Mouse (Mus musculus) olfactory bulb, adult 2 months (tissue): ENCODE data around the gene Bace1.

Source experiments
- CTCF ChIP-seq: fragments of 200-500 bp; IDR thresholded peaks from 2 replicates; pipeline ENCODE4 v1.5.1; 2012; ENCODE audit warnings: low read depth, mild to moderate bottlenecking, low read length, moderate library complexity; ENCODE audit not compliant: insufficient read depth
- POLR2A ChIP-seq: fragments of 200-500 bp; IDR thresholded peaks from 2 replicates; pipeline ENCODE4 v1.6.1; 2012; ENCODE audit warnings: mild to moderate bottlenecking, low read depth, low read length, moderate library complexity; ENCODE audit not compliant: insufficient read depth

GRCm38 (mm10) chr9:45910995-45911394, 72.6 kb downstream of the Bace1 start:
- TF ChIP-seq CTCF (no peak), POLR2A (no peak)
